Mouse (Mus musculus) limb, embryonic 14.5 days (tissue): ENCODE measurements at regions not wholly inside any gene's neighbourhood (a gene's known extent, or its start where the extent isn't known, plus 50 kb on each side); places are given as distances from the start of the nearest gene placed in this dataset.

Experiments used
- ATAC-seq: fragments of 200-750 bp; cut with Nextera tagmentation; 2 replicates; pipeline ENCODE4 v1.8.0; 2017; ENCODE audit warnings: low read depth, moderate number of reproducible peaks, moderate TSS enrichment; ENCODE audit not compliant: low FRiP score
- DNase-seq: peaks from one replicate; pipeline ENCODE4 v3.0.0-alpha.2; 2015; ENCODE audit warnings: low spot score
- H3K27ac ChIP-seq: fragments of 300-500 bp; sonication (generic); replicated peaks from 2 replicates; pipeline ENCODE4 v1.5.1; 2014; ENCODE audit warnings: low read depth, mild to moderate bottlenecking, low read length, moderate library complexity, mixed read lengths
- H3K27me3 ChIP-seq: fragments of 300-500 bp; sonication (generic); 2 replicates; pipeline ENCODE4 v1.6.1; 2014; ENCODE audit warnings: low read length, mixed read lengths; ENCODE audit not compliant: control insufficient read depth, insufficient read depth
- H3K36me3 ChIP-seq: fragments of 300-500 bp; sonication (generic); 2 replicates; pipeline ENCODE4 v1.6.1; 2014; ENCODE audit warnings: mild to moderate bottlenecking, low read length, moderate library complexity, mixed read lengths; ENCODE audit not compliant: control insufficient read depth, insufficient read depth
- H3K4me1 ChIP-seq: fragments of 300-500 bp; sonication (generic); 2 replicates; pipeline ENCODE4 v1.6.1; 2014; ENCODE audit warnings: antibody characterized with exemption, low read length, mixed read lengths; ENCODE audit not compliant: control insufficient read depth, insufficient read depth
- H3K4me2 ChIP-seq: fragments of 300-500 bp; sonication (generic); replicated peaks from 2 replicates; pipeline ENCODE4 v1.6.1; 2014; ENCODE audit warnings: low read depth, mild to moderate bottlenecking, low read length, moderate library complexity; ENCODE audit not compliant: severe bottlenecking
- H3K4me3 ChIP-seq: fragments of 300-500 bp; sonication (generic); replicated peaks from 2 replicates; pipeline ENCODE4 v1.5.1; 2014; ENCODE audit warnings: low read length
- H3K9ac ChIP-seq: fragments of 300-500 bp; sonication (generic); 2 replicates; pipeline ENCODE4 v1.6.1; 2014; ENCODE audit warnings: mild to moderate bottlenecking, low read depth, low read length, moderate library complexity; ENCODE audit not compliant: severe bottlenecking
- H3K9me3 ChIP-seq: fragments of 300-500 bp; sonication (generic); 2 replicates; pipeline ENCODE4 v1.6.1; 2016; ENCODE audit warnings: low read length; ENCODE audit not compliant: control insufficient read depth
- POLR2A ChIP-seq: fragments of 200-500 bp; IDR thresholded peaks from 2 replicates; pipeline ENCODE4 v1.8.0; 2012; ENCODE audit warnings: inconsistent platforms, mild to moderate bottlenecking, moderate library complexity, borderline replicate concordance; ENCODE audit not compliant: insufficient read depth, insufficient read length; ENCODE audit errors: extremely low read depth
- WGBS: fragments of 180-500 bp; shearing (Covaris S2); extraction: QIAGEN DNeasy Blood & Tissue Kit; methylation state at CpG from one replicate; pipeline ENCODE4 v1.1.7; 2014; 5-methylcytosine and 5-hydroxymethylcytosine counted together

- no peak overlapping the region for H3K4me2 ChIP-seq
- ATAC-seq = no peak
- no peak for TF ChIP-seq POLR2A
- H3K36me3 ChIP-seq = no peaks in the 10 kb centered on the region
- H3K27ac ChIP-seq = no peak overlapping the region
- H3K9me3 ChIP-seq = no peaks in the 10 kb centered on the region
- H3K4me1 ChIP-seq = no peaks in the 10 kb centered on the region
- H3K4me3 ChIP-seq = no peak overlapping the region
- no peak for DNase-seq
- H3K9ac ChIP-seq = no peak overlapping the region
- H3K27me3 ChIP-seq = no peaks in the 10 kb centered on the region
- WGBS = 55% methylated on average over 1 of the region's 1 CpGs
Observed at GRCm38 (mm10) chr15:60419081-60419480, 402.7 kb upstream of the 4933412E24Rik start.

GRCm38 (mm10) chr15:60392267-60392666 lies 375.9 kb upstream of the 4933412E24Rik start:
- DNase-seq (no peak), ATAC-seq (no peak)
- no peak for TF ChIP-seq POLR2A
- H3K4me1 ChIP-seq = no peaks in the 10 kb centered on the region
- H3K9ac ChIP-seq = no peak overlapping the region
- H3K9me3 ChIP-seq = no peaks in the 10 kb centered on the region
- no peak overlapping the region for H3K27ac ChIP-seq
- no peaks in the 10 kb centered on the region for H3K27me3 ChIP-seq
- WGBS = 76% methylated on average over 7 of the region's 7 CpGs
- H3K36me3 ChIP-seq = no peaks in the 10 kb centered on the region
- no peak overlapping the region for H3K4me2 ChIP-seq
- H3K4me3 ChIP-seq = no peak overlapping the region

GRCm38 (mm10) chr15:60390336-60390735 lies 373.9 kb upstream of the 4933412E24Rik start:
- no peak for ATAC-seq
- no peak for TF ChIP-seq POLR2A
- no peaks in the 10 kb centered on the region for H3K36me3 ChIP-seq
- H3K9me3 ChIP-seq = no peaks in the 10 kb centered on the region
- no peak overlapping the region for H3K9ac ChIP-seq
- H3K4me1 ChIP-seq = no peaks in the 10 kb centered on the region
- no peak for DNase-seq
- H3K4me3 ChIP-seq = no peak overlapping the region
- H3K27me3 ChIP-seq = no peaks in the 10 kb centered on the region
- H3K27ac ChIP-seq = no peak overlapping the region
- no peak overlapping the region for H3K4me2 ChIP-seq
- 88% methylated on average over 1 of the region's 1 CpGs for WGBS

GRCm38 (mm10) chr15:60387962-60388361 lies 371.5 kb upstream of the 4933412E24Rik start:
- no peaks in the 10 kb centered on the region for H3K4me1 ChIP-seq
- H3K27ac ChIP-seq = no peak overlapping the region
- 91% methylated on average over 2 of the region's 2 CpGs for WGBS
- H3K9me3 ChIP-seq = no peaks in the 10 kb centered on the region
- no peak for ATAC-seq
- no peak for DNase-seq
- no peak overlapping the region for H3K4me2 ChIP-seq
- H3K36me3 ChIP-seq = no peaks in the 10 kb centered on the region
- H3K9ac ChIP-seq = no peak overlapping the region
- H3K4me3 ChIP-seq = no peak overlapping the region
- no peaks in the 10 kb centered on the region for H3K27me3 ChIP-seq
- no peak for TF ChIP-seq POLR2A
